Mouse (Mus musculus): Measurements from ENCODE around the gene Zfhx3. TPM values are rescaled to one million over a fixed set of nuclear protein-coding genes. Genes with fewer than 3 reads are reported as not detected.

The Zfhx3 gene
- polyA plus RNA-seq, 1 experiment from 2014 or later = 68.4 TPM

DNA sequence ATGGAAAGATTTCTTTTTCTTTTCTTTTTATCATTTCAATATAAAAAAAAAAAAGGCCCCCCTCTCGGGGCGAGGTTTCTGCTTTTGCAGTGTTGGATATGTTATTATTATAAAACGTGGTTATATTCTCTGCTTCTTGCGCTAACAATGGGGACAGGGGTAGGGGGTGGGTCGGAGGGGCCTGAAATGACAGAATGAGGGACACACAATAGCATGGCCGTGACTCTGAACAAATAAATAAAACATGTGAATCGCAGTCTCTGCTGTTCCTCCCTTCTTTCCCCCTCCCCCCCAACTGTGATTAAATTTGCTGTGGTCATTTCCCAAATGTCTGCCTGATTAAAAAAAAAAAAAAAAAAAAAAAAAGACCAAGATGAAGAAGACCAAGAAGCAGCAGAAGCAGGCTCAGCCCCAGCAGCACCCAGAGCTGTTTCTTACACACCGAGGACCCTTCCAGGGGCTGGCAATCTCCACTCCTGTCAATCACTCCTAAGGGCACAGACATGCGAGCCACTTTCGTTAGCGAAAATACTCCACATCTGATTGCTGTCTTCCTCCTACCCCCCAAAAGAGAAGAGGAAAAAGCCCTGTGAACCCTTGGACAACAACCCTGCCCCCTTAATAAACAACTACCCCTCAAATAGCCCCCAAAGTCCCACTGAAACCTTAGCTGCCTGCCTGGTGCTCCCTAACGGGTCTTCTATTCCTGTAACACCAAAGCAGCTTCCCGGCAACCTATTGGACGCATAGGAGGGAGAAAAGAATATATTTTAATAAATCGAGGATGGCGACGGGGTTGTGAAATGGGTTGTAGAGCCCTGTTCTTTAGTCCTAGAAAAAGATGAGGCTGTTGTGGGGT is 302.4 kb downstream of the Zfhx3 start:
- no peaks in the 10 kb centered on the region for H3K9me3 ChIP-seq (ENCODE audit: control insufficient read depth, low read length)
- H3K9ac ChIP-seq (replicated peaks; ENCODE audit: low read length) = peak overlapping the region; percentile 46
- peak overlapping the region; percentile 20 for H3K4me3 ChIP-seq (replicated peaks; ENCODE audit: low read depth, low read length)
- no peaks in the 10 kb centered on the region for H3K36me3 ChIP-seq (ENCODE audit: control insufficient read depth, insufficient read depth, low read length)
- peak; percentile 65; the same call in 1 of the 2 replicates for ATAC-seq (ENCODE audit: low FRiP score, low TSS enrichment)
- peaks cover 59% of the 10 kb centered on the region for H3K4me1 ChIP-seq (ENCODE audit: control insufficient read depth, insufficient read depth, low read length)
- DNase-seq = peak; percentile 80
- WGBS = 5% methylated on average over 17 of the region's 17 CpGs
- peak overlapping the region; percentile 54 for H3K4me2 ChIP-seq (ENCODE audit: low read length)
- H3K27me3 ChIP-seq (ENCODE audit: control insufficient read depth, insufficient read depth, low read length) = no peaks in the 10 kb centered on the region
- peak overlapping the region; percentile 93 for H3K27ac ChIP-seq (replicated peaks; ENCODE audit: low read depth, low read length)

DNA sequence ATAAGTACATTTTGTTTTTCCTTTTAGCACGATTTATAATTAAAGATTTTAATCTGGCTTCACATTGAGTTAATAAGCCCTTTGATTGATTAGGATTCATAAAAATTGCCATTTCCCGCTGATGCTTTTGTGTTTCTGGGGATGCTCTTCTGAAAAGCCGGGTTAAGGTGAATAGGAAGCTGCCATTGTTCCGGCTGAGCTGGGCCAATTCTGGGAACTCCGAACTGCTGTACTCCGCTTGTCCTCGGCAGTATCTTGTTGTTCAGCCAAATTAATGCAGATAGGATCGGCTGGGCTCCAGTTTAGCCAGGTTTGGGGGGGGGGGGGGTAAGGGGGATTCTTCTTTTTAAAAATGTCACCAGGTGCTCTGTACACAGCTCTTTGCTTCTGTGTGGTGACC is 303.1 kb downstream of the Zfhx3 start:
- peak overlapping the region; percentile 41; the same call in 1 of the 2 replicates for H3K9ac ChIP-seq (replicated peaks; ENCODE audit: low read length)
- ATAC-seq (ENCODE audit: low FRiP score, low TSS enrichment) = peak; percentile 57; the same call in 1 of the 2 replicates

DNA sequence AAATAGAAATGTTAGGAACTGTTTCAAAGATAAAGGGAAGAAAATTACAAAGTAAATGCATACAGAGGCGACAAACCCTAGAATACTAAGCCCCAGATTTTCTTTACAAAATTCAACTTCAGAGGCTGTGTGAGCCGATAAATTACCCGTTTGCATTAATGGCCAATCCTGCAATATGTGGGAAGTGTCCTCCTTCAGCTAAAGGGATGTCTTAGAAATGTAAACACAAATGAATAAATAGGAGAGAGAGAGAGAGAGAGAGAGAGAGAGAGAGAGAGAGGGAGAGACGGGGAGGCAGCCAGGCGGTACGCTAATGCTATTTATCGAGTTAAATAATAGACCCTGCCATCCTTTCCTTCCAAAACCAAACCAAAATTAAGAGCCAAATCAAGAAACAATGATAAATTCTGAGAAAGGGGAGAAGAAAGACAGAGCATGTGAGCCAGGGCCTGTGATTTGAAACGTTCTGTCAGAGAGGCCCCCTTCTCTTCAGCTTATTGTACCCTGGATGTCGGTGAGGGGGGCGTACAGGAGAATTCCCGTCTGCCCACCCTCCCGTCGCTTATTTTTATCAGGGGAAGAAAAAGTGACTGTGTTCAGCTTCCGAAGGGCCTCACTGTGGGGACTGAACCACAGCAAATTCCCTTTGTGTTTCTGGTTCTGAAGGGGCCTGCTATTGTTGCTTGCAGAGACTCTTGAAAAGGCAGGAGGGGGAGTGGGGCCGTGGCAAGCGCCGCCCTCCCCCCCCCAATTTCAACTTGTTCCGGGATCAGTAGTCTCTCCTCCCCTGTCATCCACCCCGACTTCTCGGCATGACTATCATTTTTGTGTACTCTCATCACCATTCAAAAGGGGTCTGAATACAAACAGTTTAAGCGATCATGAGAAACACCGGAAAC is 303.8 kb downstream of the Zfhx3 start:
- Histone ChIP-seq H3K27me3 (ENCODE audit: control insufficient read depth, insufficient read depth, low read length) (no peaks in the 10 kb centered on the region), H3K36me3 (ENCODE audit: control insufficient read depth, insufficient read depth, low read length) (no peaks in the 10 kb centered on the region), H3K9ac (replicated peaks; ENCODE audit: low read length) (peak overlapping the region; percentile 41), H3K4me3 (replicated peaks; ENCODE audit: low read depth, low read length) (no peak overlapping the region), H3K27ac (replicated peaks; ENCODE audit: low read depth, low read length) (peak overlapping the region; percentile 93), H3K4me1 (ENCODE audit: control insufficient read depth, insufficient read depth, low read length) (peaks cover 53% of the 10 kb centered on the region), H3K9me3 (ENCODE audit: control insufficient read depth, low read length) (no peaks in the 10 kb centered on the region), H3K4me2 (ENCODE audit: low read length) (peak overlapping the region; percentile 54)
- ATAC-seq (ENCODE audit: low FRiP score, low TSS enrichment) (0 out of 2 replicates have a peak, but pooled peaks have one; percentile 19), DNase-seq (peak; percentile 62)
- WGBS = 4% methylated on average over 21 of the region's 22 CpGs

More for the DNA sequence above, 303.1 kb downstream of the Zfhx3 start:
- Histone ChIP-seq H3K4me1 (ENCODE audit: control insufficient read depth, insufficient read depth, low read length) (peaks cover 59% of the 10 kb centered on the region), H3K4me3 (replicated peaks; ENCODE audit: low read depth, low read length) (no peak overlapping the region), H3K36me3 (ENCODE audit: control insufficient read depth, insufficient read depth, low read length) (no peaks in the 10 kb centered on the region), H3K9me3 (ENCODE audit: control insufficient read depth, low read length) (no peaks in the 10 kb centered on the region), H3K27me3 (ENCODE audit: control insufficient read depth, insufficient read depth, low read length) (no peaks in the 10 kb centered on the region), H3K4me2 (ENCODE audit: low read length) (peak overlapping the region; percentile 54), H3K27ac (replicated peaks; ENCODE audit: low read depth, low read length) (peak overlapping the region; percentile 93)
- peak; percentile 74 for DNase-seq
- WGBS = 5% methylated on average over 8 of the region's 8 CpGs

GRCm38 (mm10) chr8:108246934-108247417 is 304.5 kb downstream of the Zfhx3 start:
- H3K4me1 ChIP-seq (ENCODE audit: control insufficient read depth, insufficient read depth, low read length) = peaks cover 49% of the 10 kb centered on the region

DNA sequence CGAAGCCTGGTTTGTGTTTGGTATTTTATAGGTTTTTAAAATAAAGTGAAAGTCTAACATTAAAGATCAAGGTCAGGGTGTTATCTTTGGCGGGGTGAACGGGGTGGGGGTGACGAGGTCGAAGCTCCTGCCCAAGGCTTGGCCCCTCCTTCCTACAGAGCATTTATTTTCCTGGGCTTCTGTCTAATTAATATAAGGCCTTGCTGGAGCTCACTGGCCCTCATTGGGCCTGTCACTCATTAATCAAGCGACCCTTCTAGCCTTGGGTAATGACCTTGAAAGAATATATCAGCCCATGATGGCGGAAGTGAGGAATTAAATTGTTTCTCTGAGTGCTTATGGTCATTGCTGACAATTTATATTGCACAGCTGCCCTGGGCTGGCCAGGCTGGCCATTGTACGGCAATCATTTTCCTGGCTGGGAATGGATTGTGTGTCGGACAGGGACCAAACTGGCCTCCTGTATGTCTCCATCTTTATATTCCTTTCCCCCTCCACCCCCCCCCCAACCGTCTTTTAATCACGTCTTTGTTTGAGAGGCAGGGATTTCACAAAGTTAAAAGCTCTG is 322.2 kb downstream of the Zfhx3 start:
- DNase-seq = no peak
- ATAC-seq (ENCODE audit: low FRiP score, low TSS enrichment) = no peak
- Histone ChIP-seq H3K4me3 (replicated peaks; ENCODE audit: low read depth, low read length) (no peak overlapping the region), H3K9me3 (ENCODE audit: control insufficient read depth, low read length) (no peaks in the 10 kb centered on the region), H3K4me1 (ENCODE audit: control insufficient read depth, insufficient read depth, low read length) (peaks cover 7% of the 10 kb centered on the region; the same call in 1 of the 2 replicates), H3K27ac (replicated peaks; ENCODE audit: low read depth, low read length) (no peak overlapping the region; the same call in 1 of the 2 replicates), H3K27me3 (ENCODE audit: control insufficient read depth, insufficient read depth, low read length) (no peaks in the 10 kb centered on the region), H3K9ac (replicated peaks; ENCODE audit: low read length) (no peak overlapping the region), H3K4me2 (ENCODE audit: low read length) (no peak overlapping the region), H3K36me3 (ENCODE audit: control insufficient read depth, insufficient read depth, low read length) (no peaks in the 10 kb centered on the region)
- 56% methylated on average over 11 of the region's 11 CpGs for WGBS

More at GRCm38 (mm10) chr8:108246934-108247417, 304.5 kb downstream of the Zfhx3 start:
- Histone ChIP-seq H3K27me3 (ENCODE audit: control insufficient read depth, insufficient read depth, low read length) (no peaks in the 10 kb centered on the region), H3K4me2 (ENCODE audit: low read length) (peak overlapping the region; percentile 54), H3K27ac (replicated peaks; ENCODE audit: low read depth, low read length) (peak overlapping the region; percentile 93), H3K9me3 (ENCODE audit: control insufficient read depth, low read length) (no peaks in the 10 kb centered on the region), H3K9ac (replicated peaks; ENCODE audit: low read length) (peak overlapping the region; percentile 41; the same call in 1 of the 2 replicates), H3K4me3 (replicated peaks; ENCODE audit: low read depth, low read length) (no peak overlapping the region), H3K36me3 (ENCODE audit: control insufficient read depth, insufficient read depth, low read length) (no peaks in the 10 kb centered on the region)
- DNase-seq = no peak
- 17% methylated on average over 7 of the region's 7 CpGs for WGBS
- ATAC-seq (ENCODE audit: low FRiP score, low TSS enrichment) = no peak

DNA sequence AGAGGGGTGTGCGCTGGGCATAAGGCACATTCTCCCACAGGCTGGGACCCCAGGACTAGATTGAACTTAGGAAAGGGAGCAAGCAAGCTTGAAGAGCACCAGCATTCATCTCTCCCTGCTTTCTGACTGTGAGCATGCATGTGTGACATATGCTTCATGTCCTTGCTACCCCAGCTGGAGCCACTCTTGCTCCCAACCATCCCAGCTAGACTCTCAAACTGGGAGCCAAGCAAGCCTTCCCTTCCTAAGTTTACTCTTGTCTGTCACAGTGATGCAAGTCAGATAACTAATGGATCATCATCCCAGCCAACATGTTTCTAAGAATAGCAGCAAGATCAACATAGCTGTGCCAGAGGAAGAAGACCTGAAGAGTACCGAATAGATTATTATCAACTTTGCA is 335.5 kb downstream of the Zfhx3 start:
- no peak overlapping the region for H3K9ac ChIP-seq (replicated peaks; ENCODE audit: low read length)
- no peak overlapping the region for H3K4me3 ChIP-seq (replicated peaks; ENCODE audit: low read depth, low read length)
- H3K9me3 ChIP-seq (ENCODE audit: control insufficient read depth, low read length) = no peaks in the 10 kb centered on the region
- ATAC-seq (ENCODE audit: low FRiP score, low TSS enrichment) = no peak
- no peak for DNase-seq
- H3K4me2 ChIP-seq (ENCODE audit: low read length) = no peak overlapping the region
- WGBS = 98% methylated on average over 2 of the region's 2 CpGs
- no peak overlapping the region for H3K27ac ChIP-seq (replicated peaks; ENCODE audit: low read depth, low read length)
- no peaks in the 10 kb centered on the region for H3K36me3 ChIP-seq (ENCODE audit: control insufficient read depth, insufficient read depth, low read length)
- H3K4me1 ChIP-seq (ENCODE audit: control insufficient read depth, insufficient read depth, low read length) = no peaks in the 10 kb centered on the region; the same call in 1 of the 2 replicates
- H3K27me3 ChIP-seq (ENCODE audit: control insufficient read depth, insufficient read depth, low read length) = no peaks in the 10 kb centered on the region

DNA sequence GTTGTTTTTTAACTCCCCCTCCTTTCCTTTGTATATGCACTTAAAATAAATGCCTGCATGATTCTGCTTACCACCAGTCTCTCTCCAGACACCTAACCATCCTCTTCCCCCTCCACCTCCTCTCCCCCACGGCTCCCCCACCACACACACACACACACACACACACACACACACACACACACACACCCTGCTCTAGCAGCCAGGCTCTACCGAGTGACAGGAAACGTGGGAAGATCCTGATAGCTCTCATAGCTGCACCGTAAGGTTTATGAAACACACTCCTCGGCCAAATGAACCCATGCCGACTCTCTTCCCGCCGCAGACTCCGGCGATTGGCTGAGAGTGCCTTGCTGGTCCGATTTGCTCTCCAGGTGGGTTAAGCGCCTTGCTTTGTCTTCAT is 339.5 kb downstream of the Zfhx3 start:
- H3K4me2 ChIP-seq (ENCODE audit: low read length) = peak overlapping the region; percentile 15; the same call in 1 of the 2 replicates
- no peaks in the 10 kb centered on the region for H3K36me3 ChIP-seq (ENCODE audit: control insufficient read depth, insufficient read depth, low read length)
- H3K4me3 ChIP-seq (replicated peaks; ENCODE audit: low read depth, low read length) = no peak overlapping the region
- no peak overlapping the region for H3K9ac ChIP-seq (replicated peaks; ENCODE audit: low read length)
- peak; percentile 31 for DNase-seq
- H3K27ac ChIP-seq (replicated peaks; ENCODE audit: low read depth, low read length) = peak overlapping the region; percentile 64
- WGBS = 56% methylated on average over 12 of the region's 12 CpGs
- ATAC-seq (ENCODE audit: low FRiP score, low TSS enrichment) = no peak
- H3K9me3 ChIP-seq (ENCODE audit: control insufficient read depth, low read length) = no peaks in the 10 kb centered on the region
- H3K4me1 ChIP-seq (ENCODE audit: control insufficient read depth, insufficient read depth, low read length) = peaks cover 5% of the 10 kb centered on the region; the same call in 1 of the 2 replicates
- H3K27me3 ChIP-seq (ENCODE audit: control insufficient read depth, insufficient read depth, low read length) = no peaks in the 10 kb centered on the region

DNA sequence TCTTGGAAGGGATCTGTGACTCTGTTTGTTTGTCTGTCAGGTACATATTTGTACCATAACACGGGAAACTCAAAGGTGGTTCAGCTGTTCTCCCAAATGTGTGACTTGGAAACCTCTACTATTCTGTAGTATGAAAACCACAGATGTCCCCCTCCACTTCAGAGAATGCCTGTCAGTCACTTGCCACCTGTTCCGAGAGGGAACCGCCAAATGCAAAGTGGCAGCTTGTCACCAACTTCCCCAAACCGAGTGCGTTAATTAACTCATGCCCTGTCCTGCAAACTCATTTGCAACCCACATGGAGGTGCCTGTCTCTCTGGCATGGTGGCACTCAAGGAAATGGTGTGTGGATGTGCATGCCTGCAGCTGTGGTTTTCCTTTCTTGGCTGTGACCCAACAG is 343.7 kb downstream of the Zfhx3 start:
- H3K9ac ChIP-seq (replicated peaks; ENCODE audit: low read length) = no peak overlapping the region
- H3K9me3 ChIP-seq (ENCODE audit: control insufficient read depth, low read length) = no peaks in the 10 kb centered on the region
- no peak overlapping the region for H3K27ac ChIP-seq (replicated peaks; ENCODE audit: low read depth, low read length)
- no peak; the same call in 1 of the 2 replicates for ATAC-seq (ENCODE audit: low FRiP score, low TSS enrichment)
- WGBS = 23% methylated on average over 5 of the region's 5 CpGs
- DNase-seq = peak; percentile 33
- H3K4me2 ChIP-seq (ENCODE audit: low read length) = no peak overlapping the region
- peaks cover 5% of the 10 kb centered on the region; the same call in 1 of the 2 replicates for H3K4me1 ChIP-seq (ENCODE audit: control insufficient read depth, insufficient read depth, low read length)
- no peaks in the 10 kb centered on the region for H3K36me3 ChIP-seq (ENCODE audit: control insufficient read depth, insufficient read depth, low read length)
- H3K27me3 ChIP-seq (ENCODE audit: control insufficient read depth, insufficient read depth, low read length) = no peaks in the 10 kb centered on the region
- no peak overlapping the region for H3K4me3 ChIP-seq (replicated peaks; ENCODE audit: low read depth, low read length)
